33 mouse cellular contexts compared by ENCODE assay signal in genomic region chr2:21284881-21285280, GRCm38 (mm10).
"Had no signal": no experiment of that assay in that cellular context is flagged by ENCODE, and none has a peak within 500 bp of the region (broad histone marks: within the 10 kb centered on the region; RNA-seq: fewer than 3 reads in every experiment).

No protein-coding gene starts in this region.

- H3K27me3 ChIP-seq: limb, embryonic 12.5 days; limb, embryonic 13.5 days; limb, embryonic 15.5 days; liver, embryonic 12.5 days; liver, embryonic 13.5 days; liver, embryonic 15.5 days; lung, embryonic 15.5 days; midbrain, embryonic 12.5 days; midbrain, embryonic 13.5 days; midbrain, embryonic 15.5 days; neural tube, embryonic 12.5 days; neural tube, embryonic 13.5 days had no signal

- H3K27ac ChIP-seq: limb, embryonic 10.5 days; limb, embryonic 12.5 days; limb, embryonic 13.5 days; limb, embryonic 15.5 days; liver, embryonic 12.5 days; liver, embryonic 13.5 days; liver, embryonic 14.5 days; liver, embryonic 15.5 days; lung, embryonic 15.5 days; macrophage; midbrain, embryonic 10.5 days; midbrain, embryonic 12.5 days; midbrain, embryonic 13.5 days; midbrain, embryonic 15.5 days; neural tube, embryonic 12.5 days; neural tube, embryonic 13.5 days had no signal

- H3K4me2 ChIP-seq: limb, embryonic 12.5 days; limb, embryonic 13.5 days; limb, embryonic 15.5 days; liver, embryonic 11.5 days; liver, embryonic 12.5 days; liver, embryonic 13.5 days; liver, embryonic 15.5 days; lung, embryonic 14.5 days; lung, embryonic 15.5 days; midbrain, embryonic 11.5 days; midbrain, embryonic 12.5 days; midbrain, embryonic 13.5 days; midbrain, embryonic 15.5 days; neural tube, embryonic 12.5 days; neural tube, embryonic 13.5 days had no signal

- DNase-seq: left cerebral cortex, postnatal 4 days; liver; liver, embryonic 13.5 days; liver, postnatal 0 days; lung, adult 18-20 months; lung, adult 2 months; lung, embryonic 14.5 days; lung, postnatal 10 days; lung, postnatal 14 days; lung, postnatal 36 days; lung, postnatal 4 days; midbrain, embryonic 14.5 days had no signal

- H3K4me1 ChIP-seq: limb, embryonic 10.5 days; limb, embryonic 12.5 days; limb, embryonic 13.5 days; limb, embryonic 15.5 days; liver, embryonic 12.5 days; liver, embryonic 13.5 days; liver, embryonic 15.5 days; lung, embryonic 15.5 days; midbrain, embryonic 15.5 days; neural tube, embryonic 12.5 days had no signal

- H3K9me3 ChIP-seq: limb, embryonic 10.5 days; limb, embryonic 12.5 days; limb, embryonic 15.5 days; liver, embryonic 12.5 days; liver, embryonic 13.5 days; liver, embryonic 15.5 days; lung, embryonic 15.5 days; megakaryocyte, embryonic 14.5 days; midbrain, embryonic 10.5 days; midbrain, embryonic 12.5 days; midbrain, embryonic 15.5 days; neural tube, embryonic 12.5 days; neural tube, embryonic 13.5 days had no signal

- H3K36me3 ChIP-seq: limb, embryonic 10.5 days; limb, embryonic 12.5 days; limb, embryonic 13.5 days; limb, embryonic 15.5 days; liver, embryonic 12.5 days; liver, embryonic 13.5 days; liver, embryonic 15.5 days; lung, embryonic 15.5 days; midbrain, embryonic 10.5 days; midbrain, embryonic 12.5 days; midbrain, embryonic 13.5 days; midbrain, embryonic 15.5 days; neural tube, embryonic 12.5 days; neural tube, embryonic 13.5 days had no signal

- ATAC-seq: liver, embryonic 12.5 days; liver, postnatal 0 days; lung, postnatal 0 days; midbrain, embryonic 13.5 days; midbrain, embryonic 15.5 days; midbrain, embryonic 16.5 days had no signal

- H3K4me3 ChIP-seq: limb, embryonic 10.5 days; limb, embryonic 12.5 days; limb, embryonic 13.5 days; limb, embryonic 15.5 days; liver, embryonic 12.5 days; liver, embryonic 13.5 days; liver, embryonic 15.5 days; lung, embryonic 15.5 days; megakaryocyte, embryonic 14.5 days; midbrain, embryonic 10.5 days; midbrain, embryonic 12.5 days; midbrain, embryonic 13.5 days; midbrain, embryonic 15.5 days; myocyte; neural tube, embryonic 12.5 days; neural tube, embryonic 13.5 days had no signal

- H3K9ac ChIP-seq: limb, embryonic 12.5 days; limb, embryonic 13.5 days; limb, embryonic 15.5 days; liver, embryonic 12.5 days; liver, embryonic 13.5 days; liver, embryonic 14.5 days; liver, embryonic 15.5 days; liver, postnatal 0 days; lung, embryonic 14.5 days; lung, embryonic 15.5 days; midbrain, embryonic 12.5 days; midbrain, embryonic 13.5 days; midbrain, embryonic 15.5 days; neural tube, embryonic 12.5 days; neural tube, embryonic 13.5 days had no signal
